ENCODE assay signal across 7 mouse cellular contexts in genomic region chr7:132736099-132736862, GRCm38 (mm10).
DNase-seq lines count a peak whose midpoint lies in the region; ATAC-seq lines count a peak whose summit lies in the region.

No protein-coding gene starts in this region.

- peaks cover 12% of the 10 kb centered on the region for H3K36me3 ChIP-seq in liver, embryonic 16.5 days (ENCODE audit: control insufficient read depth, insufficient read depth)

- no peak overlapping the region for H3K4me3 ChIP-seq in liver, embryonic 16.5 days (ENCODE audit: low read depth, low read length)

- no peak for ATAC-seq in liver, embryonic 16.5 days (ENCODE audit: low read depth)

- peak overlapping the region; percentile 74 for H3K27ac ChIP-seq in liver, embryonic 16.5 days (ENCODE audit: low read length)

- peaks cover 59% of the 10 kb centered on the region for H3K4me1 ChIP-seq in liver, embryonic 16.5 days (ENCODE audit: control insufficient read depth, low read depth, low read length)

- no peaks in the 10 kb centered on the region for H3K27me3 ChIP-seq in liver, embryonic 16.5 days (ENCODE audit: control insufficient read depth, insufficient read depth, low read depth, low read length)

- H3K9me3 ChIP-seq in liver, embryonic 16.5 days (replicated peaks; ENCODE audit: control insufficient read depth, low read length), result no peaks in the 10 kb centered on the region

- WGBS in liver, embryonic 16.5 days (ENCODE audit: insufficient replicate concordance), result 70% methylated on average over 17 of the region's 17 CpGs

- no peak overlapping the region for H3K4me2 ChIP-seq in liver, embryonic 16.5 days (ENCODE audit: low read depth, low read length)

- H3K9ac ChIP-seq in liver, embryonic 16.5 days (ENCODE audit: low read depth, low read length), result peak overlapping the region; percentile 20; the same call in 1 of the 2 replicates

- peak; percentile 34 for DNase-seq in urinary bladder, postnatal 25 days (ENCODE audit: low spot score)
- DNase-seq in urinary bladder, adult 2 months (ENCODE audit: low spot score), result no peak
- peak; percentile 75 to 76 for DNase-seq in cerebellum, adult 18-20 months
- peak; percentile 59 to 67 for DNase-seq in gastrocnemius, adult 8-10 months (ENCODE audit: low spot score in 2 of 2)
- DNase-seq in kidney, adult 18-20 months, result peak; percentile 72
- peak; percentile 55 for DNase-seq in telencephalon, adult 2 months (ENCODE audit: low read depth, low spot score)
